ENCODE assay signal across 9 mouse cellular contexts in genomic region chr16:30307961-30308615, GRCm38 (mm10). TPM values are rescaled to one million over a fixed set of nuclear protein-coding genes. Genes with fewer than 3 reads are reported as not detected.
DNase-seq lines count a peak whose midpoint lies in the region; ATAC-seq and TF ChIP-seq lines count a peak whose summit lies in the region.
"Had no signal": no experiment of that assay in that cellular context is flagged by ENCODE, and none has a peak within 500 bp of the region (broad histone marks: within the 10 kb centered on the region; RNA-seq: fewer than 3 reads in every experiment).

No protein-coding gene starts in this region.

- no peaks in the 10 kb centered on the region for H3K9me3 ChIP-seq in heart, postnatal 0 days (replicated peaks; ENCODE audit: control insufficient read depth, low read length)
- H3K9me3 ChIP-seq in liver, embryonic 15.5 days (replicated peaks): no peaks in the 10 kb centered on the region
- no peaks in the 10 kb centered on the region for H3K9me3 ChIP-seq in stomach, embryonic 15.5 days

- H3K4me3 ChIP-seq in kidney, adult 2 months (ENCODE audit: insufficient read depth, low read depth, low read length): peak overlapping the region; percentile 39
- peak overlapping the region; percentile 59 for H3K4me3 ChIP-seq in heart, postnatal 0 days (ENCODE audit: low read depth, low read length)
- H3K4me3 ChIP-seq in liver, embryonic 15.5 days (replicated peaks): peak overlapping the region; percentile 59
- H3K4me3 ChIP-seq in stomach, embryonic 15.5 days (replicated peaks): peak overlapping the region; percentile 55

- no peak overlapping the region for H3K27ac ChIP-seq in kidney, adult 2 months (ENCODE audit: insufficient read depth, low read depth, low read length)
- H3K27ac ChIP-seq in heart, postnatal 0 days (ENCODE audit: low read depth): no peak overlapping the region
- H3K27ac ChIP-seq in liver, embryonic 15.5 days (replicated peaks): no peak overlapping the region
- H3K27ac ChIP-seq in stomach, embryonic 15.5 days: no peak overlapping the region

- TF ChIP-seq POLR2A in kidney, adult 2 months (IDR thresholded peaks at IDR 0.05; ENCODE audit: low read depth, low read length): no peak

- no peak for TF ChIP-seq EP300 in heart, postnatal 0 days (IDR thresholded peaks at IDR 0.05; ENCODE audit: low read depth)

- peaks cover 3% of the 10 kb centered on the region; the same call in 1 of the 2 replicates for H3K4me1 ChIP-seq in kidney, adult 2 months (ENCODE audit: control insufficient read depth, insufficient read depth, low read length)
- peaks cover 10% of the 10 kb centered on the region for H3K4me1 ChIP-seq in heart, postnatal 0 days (ENCODE audit: control insufficient read depth, insufficient read depth)
- peaks cover 31% of the 10 kb centered on the region for H3K4me1 ChIP-seq in liver, embryonic 15.5 days (replicated peaks)
- peaks cover 14% of the 10 kb centered on the region; the same call in 1 of the 2 replicates for H3K4me1 ChIP-seq in stomach, embryonic 15.5 days

- WGBS in kidney, adult 2 months: 22% methylated on average over 29 of the region's 29 CpGs
- WGBS in heart, postnatal 0 days: 18% methylated on average over 29 of the region's 29 CpGs
- 22% methylated on average over 29 of the region's 29 CpGs for WGBS in liver, embryonic 15.5 days (ENCODE audit: insufficient replicate concordance)
- WGBS in stomach, embryonic 15.5 days: 16% methylated on average over 29 of the region's 29 CpGs

- DNase-seq in kidney, adult 2 months: no peak
- no peak for DNase-seq in kidney, adult 9 months
- DNase-seq in embryo, embryonic 10.5 days (ENCODE audit: low spot score): peak; percentile 41
- DNase-seq in heart, postnatal 0 days (ENCODE audit: low spot score): no peak
- DNase-seq in MN1 (ENCODE audit: low spot score): no peak
- no peak for DNase-seq in adrenal gland, adult 2 months

- H3K9ac ChIP-seq in heart, postnatal 0 days (replicated peaks; ENCODE audit: low read depth, low read length): peak overlapping the region; percentile 37
- peak overlapping the region; percentile 32; the same call in 1 of the 2 replicates for H3K9ac ChIP-seq in liver, embryonic 15.5 days
- peak overlapping the region; percentile 20; the same call in 1 of the 2 replicates for H3K9ac ChIP-seq in stomach, embryonic 15.5 days

- no peaks in the 10 kb centered on the region for H3K36me3 ChIP-seq in kidney, adult 2 months (ENCODE audit: control insufficient read depth, insufficient read depth, low read length)
- 0 out of 2 replicates have a peak, but pooled peaks cover 3% of the 10 kb centered on the region for H3K36me3 ChIP-seq in heart, postnatal 0 days (replicated peaks; ENCODE audit: control insufficient read depth, insufficient read depth, low read length)
- no peaks in the 10 kb centered on the region for H3K36me3 ChIP-seq in liver, embryonic 15.5 days (replicated peaks)
- no peaks in the 10 kb centered on the region for H3K36me3 ChIP-seq in stomach, embryonic 15.5 days

- H3K4me2 ChIP-seq in heart, postnatal 0 days (ENCODE audit: low read depth, low read length): peak overlapping the region; percentile 97
- H3K4me2 ChIP-seq in liver, embryonic 15.5 days: peak overlapping the region; percentile 92
- peak overlapping the region; percentile 99 for H3K4me2 ChIP-seq in stomach, embryonic 15.5 days

- no peak for TF ChIP-seq CTCF in kidney, adult 2 months (conservative IDR thresholded peaks at IDR 0.05; ENCODE audit: insufficient read depth, insufficient read length, low read depth, low read length)
- TF ChIP-seq CTCF in heart, postnatal 0 days (IDR thresholded peaks at IDR 0.05; ENCODE audit: low read depth): no peak

- no peaks in the 10 kb centered on the region for H3K27me3 ChIP-seq in kidney, adult 2 months (replicated peaks; ENCODE audit: control insufficient read depth, insufficient read depth, low read length)
- peaks cover 52% of the 10 kb centered on the region for H3K27me3 ChIP-seq in heart, postnatal 0 days (ENCODE audit: control insufficient read depth, insufficient read depth, low read length)
- peaks cover 55% of the 10 kb centered on the region for H3K27me3 ChIP-seq in liver, embryonic 15.5 days
- peaks cover 25% of the 10 kb centered on the region for H3K27me3 ChIP-seq in stomach, embryonic 15.5 days (replicated peaks)

- no peak for ATAC-seq in heart, postnatal 0 days (ENCODE audit: insufficient read depth, low read depth)
- ATAC-seq in liver, embryonic 15.5 days (ENCODE audit: insufficient read depth): no peak; the same call in 1 of the 2 replicates
- no peak for ATAC-seq in stomach, embryonic 15.5 days (ENCODE audit: insufficient read depth, low FRiP score, low read depth)

RNA-seq across cellular contexts. Expression of gene Gp5, which starts 2.5 kb away (rescaled TPM):
- 0.04 and 0.14 TPM in 2 replicates for polyA plus RNA-seq in kidney, adult 2 months (2012; rRNA removed)
- total RNA-seq in heart, postnatal 0 days (2014; rRNA removed; ENCODE audit: low replicate concordance): 0.53 TPM in 1 of 2 replicates, not detected in the other
- polyA plus RNA-seq in heart, postnatal 0 days (2015; fragmentation: Nextera tagmentation; extraction: Ambion mirVana): 0.19 and 0.36 TPM in 2 replicates
- polyA plus RNA-seq in liver, embryonic 15.5 days (2015; fragmentation: Nextera tagmentation; extraction: Ambion mirVana): 11.8 and 13.2 TPM in 2 replicates
- 0.76 and 0.89 TPM in 2 replicates for polyA plus RNA-seq in stomach, embryonic 15.5 days (2015; fragmentation: Nextera tagmentation; extraction: Ambion mirVana)
- total RNA-seq in adrenal gland, adult 2 months (2021): under 1 TPM in 1 of 2 experiments, not detected in 1; 0.17 TPM
- polyA plus RNA-seq in adrenal gland, adult 2 months (2012; rRNA removed): 0.04 and 0.35 TPM in 2 replicates

RNA-seq across cellular contexts. Expression of gene Lrrc15, which starts 25.0 kb away (rescaled TPM):
- polyA plus RNA-seq in kidney, adult 2 months (2012; rRNA removed): 0.01 TPM in 1 of 2 replicates, not detected in the other
- 0.04 TPM in 1 of 2 replicates, not detected in the other for total RNA-seq in heart, postnatal 0 days (2014; rRNA removed; ENCODE audit: low replicate concordance)
- polyA plus RNA-seq in heart, postnatal 0 days (2015; fragmentation: Nextera tagmentation; extraction: Ambion mirVana): 0.38 and 0.53 TPM in 2 replicates
- 0.03 TPM in 2 replicates for polyA plus RNA-seq in liver, embryonic 15.5 days (2015; fragmentation: Nextera tagmentation; extraction: Ambion mirVana)
- 0.39 and 0.49 TPM in 2 replicates for polyA plus RNA-seq in stomach, embryonic 15.5 days (2015; fragmentation: Nextera tagmentation; extraction: Ambion mirVana)
- total RNA-seq in adrenal gland, adult 2 months (2021): under 1 TPM in 1 of 2 experiments, not detected in 1; 0.06 TPM
- 0.02 TPM in 2 replicates for polyA plus RNA-seq in adrenal gland, adult 2 months (2012; rRNA removed)

RNA-seq across cellular contexts. Expression of gene Cpn2, which starts 40.8 kb away (rescaled TPM):
- 0.42 and 0.52 TPM in 2 replicates for polyA plus RNA-seq in kidney, adult 2 months (2012; rRNA removed)
- 1.2 TPM in 1 of 2 replicates, not detected in the other for total RNA-seq in heart, postnatal 0 days (2014; rRNA removed; ENCODE audit: low replicate concordance)
- 0.10 and 0.19 TPM in 2 replicates for polyA plus RNA-seq in heart, postnatal 0 days (2015; fragmentation: Nextera tagmentation; extraction: Ambion mirVana)
- 3.6 and 3.7 TPM in 2 replicates for polyA plus RNA-seq in liver, embryonic 15.5 days (2015; fragmentation: Nextera tagmentation; extraction: Ambion mirVana)
- polyA plus RNA-seq in stomach, embryonic 15.5 days (2015; fragmentation: Nextera tagmentation; extraction: Ambion mirVana): 0.14 and 0.33 TPM in 2 replicates
- 1 to 10 TPM; 2.4 to 3.6 TPM for total RNA-seq in adrenal gland, adult 2 months (2021)
- polyA plus RNA-seq in adrenal gland, adult 2 months (2012; rRNA removed): 1.2 and 1.7 TPM in 2 replicates
- total RNA-seq: layer of hippocampus, postnatal 14 days had no signal
